Mouse (Mus musculus) liver, embryonic 14.5 days (tissue): ENCODE measurements around the gene Cpne7.

Source experiments
- CTCF ChIP-seq: IDR thresholded peaks from 2 replicates; pipeline ENCODE4 v1.5.1; 2016; ENCODE audit warnings: antibody characterized with exemption, low read depth, control low read depth
- EP300 ChIP-seq: IDR thresholded peaks from 2 replicates; pipeline ENCODE4 v1.6.1; 2016; ENCODE audit warnings: antibody characterized with exemption, low read depth

DNA sequence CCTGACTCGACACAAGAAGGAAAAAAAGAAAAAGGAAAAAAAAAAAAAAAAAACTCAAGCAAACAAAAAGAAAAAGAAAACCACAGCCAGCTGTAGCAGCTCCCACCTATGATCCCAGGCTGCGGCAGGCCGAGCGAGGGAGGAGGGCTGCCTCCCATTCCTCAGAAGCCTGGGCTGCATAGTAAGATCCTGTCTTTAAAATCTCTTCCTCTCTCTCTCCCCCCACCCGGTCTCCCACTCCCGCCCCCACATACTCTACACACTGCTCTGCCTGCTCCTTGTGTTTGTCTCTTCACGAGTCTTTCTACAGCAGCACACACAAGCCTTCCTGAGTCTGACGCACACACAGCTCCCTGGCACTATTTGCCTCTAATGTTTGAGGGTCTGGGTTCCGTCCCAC is 4.9 kb downstream of the Cpne7 start:
- no peak for TF ChIP-seq CTCF
- TF ChIP-seq EP300, result no peak
